Mouse (Mus musculus) cerebellum, adult (tissue): ENCODE measurements around the gene Zfp934.
"Not testable (repeated sequence)": the region's sequence is repeated elsewhere in the genome, so short reads cannot be mapped to it uniquely, and the experiment has no call there.

ENCODE experiments used
- ATAC-seq: cut with Nextera tagmentation; 2 replicates; pipeline ENCODE4 v1.9.2; 2017; ENCODE audit warnings: mild to moderate bottlenecking, moderate library complexity, mixed read lengths; ENCODE audit not compliant: insufficient number of reproducible peaks, low FRiP score, low TSS enrichment

The Zfp934 gene

DNA sequence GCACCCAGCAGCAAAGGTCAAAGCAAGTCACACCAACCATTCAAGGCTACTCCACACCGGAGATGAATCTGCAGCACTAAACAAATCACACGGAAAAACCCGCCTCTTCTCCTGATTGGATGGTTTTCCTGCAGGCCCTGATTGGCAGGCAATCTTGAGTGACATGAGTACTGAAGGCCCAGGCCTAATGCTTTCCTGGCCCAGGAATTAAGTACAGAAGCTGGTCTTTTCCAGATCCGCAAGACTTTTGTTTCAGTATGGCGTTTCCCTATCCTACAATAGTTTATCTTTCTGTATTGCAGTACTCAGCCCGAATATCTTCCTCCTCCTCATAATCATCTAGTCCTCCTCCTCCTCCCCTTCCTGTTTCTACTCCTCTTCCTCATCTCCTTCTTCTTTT, at the start of gene Zfp934:
Gene Zfp934, minus strand, starts transcription at position 101 of the 400 bp plus-strand sequence.
- not testable (repeated sequence) for ATAC-seq

DNA sequence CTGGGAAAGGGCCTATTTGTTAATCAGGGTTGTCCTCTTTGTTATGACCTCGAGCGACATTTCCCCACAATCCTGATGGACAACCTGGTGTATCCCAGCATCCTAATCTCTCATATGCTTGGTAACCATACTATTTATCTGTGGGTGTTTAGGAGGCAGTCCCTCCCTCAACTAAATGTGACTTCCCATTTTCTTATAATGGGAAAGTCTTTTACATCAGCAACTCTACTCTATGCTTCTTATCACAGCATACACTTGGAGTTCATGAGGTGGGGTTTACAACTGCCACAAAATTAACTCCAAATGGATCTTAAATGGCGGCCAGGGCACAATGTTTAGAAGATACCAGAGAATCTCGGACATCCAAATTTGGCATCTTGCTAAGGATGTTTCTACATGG, 46.5 kb upstream of the Zfp934 start:
- ATAC-seq, result not testable (repeated sequence)

DNA sequence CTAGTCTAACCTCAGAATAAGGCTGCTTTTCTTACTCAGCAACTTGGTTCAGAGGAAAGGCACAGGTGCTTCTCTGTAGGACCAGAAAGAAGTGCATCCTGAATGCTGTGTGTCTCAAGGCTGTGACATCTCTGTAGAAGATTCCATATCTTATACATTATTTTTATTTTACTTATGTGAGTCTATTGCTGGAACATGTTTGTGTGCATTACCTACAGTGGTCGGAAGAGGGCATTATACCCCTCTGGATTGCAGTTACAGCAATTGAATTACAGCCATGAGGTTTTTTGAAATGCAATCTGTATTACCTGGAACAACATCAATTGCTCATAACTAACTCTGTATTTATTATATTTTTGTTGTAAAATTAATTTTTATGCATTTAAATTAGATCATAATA, 9.3 kb downstream of the Zfp934 start:
- not testable (repeated sequence) for ATAC-seq

DNA sequence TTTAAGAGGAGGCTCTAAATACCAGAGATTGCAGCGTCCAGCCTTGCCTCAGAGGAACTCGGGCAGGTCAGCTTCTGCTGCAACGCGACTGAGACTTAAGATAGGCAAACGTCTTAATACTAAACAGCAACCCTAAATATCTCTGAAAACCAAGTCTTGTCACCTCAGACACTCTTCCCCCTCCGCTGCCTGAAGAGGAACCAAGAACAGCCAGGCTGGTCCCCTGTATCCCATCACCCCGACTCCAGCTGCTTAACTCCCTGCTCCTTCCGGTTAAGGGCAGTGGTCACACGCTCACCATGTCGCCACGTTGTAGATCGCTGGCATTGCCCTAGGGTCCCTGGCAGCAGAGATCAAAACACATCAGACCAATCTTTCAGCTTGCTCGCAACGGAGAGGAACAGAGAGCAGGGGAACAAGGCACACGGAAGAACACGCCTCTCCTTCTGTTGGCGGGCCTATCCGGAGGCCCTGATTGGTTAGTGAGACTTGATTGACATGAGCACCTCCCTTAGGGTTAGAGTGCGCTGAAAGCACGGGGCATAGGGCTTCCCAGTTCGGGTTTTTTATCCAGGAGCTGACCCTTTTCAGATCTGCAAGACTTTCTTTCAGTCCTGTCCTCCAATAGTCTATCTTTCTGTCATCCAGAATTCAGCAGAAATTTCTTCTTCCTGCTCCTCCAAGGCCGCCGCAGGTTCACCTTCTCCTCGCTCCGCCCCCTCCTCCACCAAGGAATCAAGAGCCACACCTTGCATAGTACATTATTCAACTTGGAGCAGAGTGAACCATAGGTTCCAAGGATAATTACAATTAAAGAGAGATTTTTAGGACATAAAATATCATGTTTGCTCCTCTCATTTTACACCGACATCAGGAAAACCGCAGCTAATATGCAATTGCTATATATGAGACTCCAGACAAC, 12.5 kb downstream of the Zfp934 start, which contains the start of gene Zfp935:
Gene Zfp935, minus strand, starts transcription at position 323 of the 922 bp plus-strand sequence.
- ATAC-seq, result not testable (repeated sequence)

DNA sequence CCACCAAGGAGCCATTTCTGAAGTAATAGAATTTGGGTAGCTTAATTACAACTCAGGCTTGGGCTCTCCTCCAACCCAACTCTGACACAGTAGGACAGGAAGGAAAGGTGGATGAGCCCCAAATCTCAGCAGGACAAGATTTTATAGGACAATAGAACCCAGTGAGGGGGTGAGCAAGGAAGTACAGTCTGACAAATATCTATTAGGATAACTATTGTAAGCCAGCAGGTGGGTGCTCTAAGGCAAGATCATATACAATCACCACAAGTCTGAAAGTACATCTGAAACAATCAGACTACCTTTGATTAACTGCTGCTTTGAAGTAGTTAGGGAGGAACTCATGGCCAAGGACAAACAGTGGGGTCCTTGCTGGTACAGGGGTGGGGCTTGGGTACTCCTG, 40.9 kb downstream of the Zfp934 start:
- not testable (repeated sequence) for ATAC-seq

DNA sequence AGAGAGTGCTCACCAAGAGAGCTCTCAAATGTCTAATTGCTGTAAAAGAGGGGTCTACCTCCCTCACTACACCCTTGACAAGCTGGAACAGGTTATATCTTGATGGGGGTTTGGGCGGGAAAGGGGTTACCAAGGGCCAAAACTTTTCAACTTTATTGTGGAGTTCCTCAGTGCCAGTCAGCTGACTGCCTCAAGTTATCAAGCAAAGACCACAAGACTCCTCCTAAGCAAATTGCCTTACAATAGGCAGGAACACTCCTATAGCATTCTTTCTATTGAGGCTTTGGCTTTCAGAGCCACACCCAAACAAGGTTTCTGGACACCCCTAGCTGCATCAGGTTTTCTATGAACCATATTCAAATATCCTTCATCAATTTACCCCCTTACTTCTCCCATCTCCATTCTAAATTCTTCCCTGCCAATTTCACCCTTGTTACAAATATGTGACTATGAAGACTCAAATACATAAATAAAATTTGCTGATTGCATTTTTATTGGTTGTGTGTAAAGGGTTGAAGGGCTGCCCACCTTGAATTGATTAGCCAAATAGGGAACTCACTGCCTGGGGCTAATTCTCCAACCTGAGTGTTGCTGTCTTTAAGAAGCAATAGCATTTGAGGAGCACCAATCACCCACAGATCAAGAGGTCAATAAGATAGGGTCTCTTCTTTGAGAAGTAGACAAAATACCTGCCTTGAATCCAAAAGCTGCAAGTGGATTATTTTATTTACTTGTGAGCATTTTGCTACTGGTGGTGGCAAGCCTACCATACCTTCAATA, 60.2 kb downstream of the Zfp934 start:
- ATAC-seq, result not testable (repeated sequence)

DNA sequence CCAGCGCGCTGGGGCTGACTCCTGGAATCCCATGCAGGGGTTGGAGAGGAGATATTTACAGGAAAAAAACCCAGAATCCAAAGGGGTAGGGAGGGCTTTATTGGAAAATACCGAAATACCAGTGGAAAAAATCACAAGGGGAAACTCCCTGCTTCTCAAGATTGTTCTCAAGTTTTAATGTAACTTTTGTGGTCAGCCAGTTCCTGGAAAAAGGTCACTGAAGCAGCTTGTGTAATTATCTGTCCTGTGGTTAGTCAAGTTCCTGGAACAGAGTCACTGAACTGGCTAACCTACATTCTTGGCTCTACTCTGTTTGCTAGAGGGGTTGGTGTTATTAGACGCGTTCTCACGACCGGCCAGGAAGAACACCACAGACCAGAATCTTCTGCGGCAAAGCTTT, 98.3 kb downstream of the Zfp934 start:
- ATAC-seq, result not testable (repeated sequence)

DNA sequence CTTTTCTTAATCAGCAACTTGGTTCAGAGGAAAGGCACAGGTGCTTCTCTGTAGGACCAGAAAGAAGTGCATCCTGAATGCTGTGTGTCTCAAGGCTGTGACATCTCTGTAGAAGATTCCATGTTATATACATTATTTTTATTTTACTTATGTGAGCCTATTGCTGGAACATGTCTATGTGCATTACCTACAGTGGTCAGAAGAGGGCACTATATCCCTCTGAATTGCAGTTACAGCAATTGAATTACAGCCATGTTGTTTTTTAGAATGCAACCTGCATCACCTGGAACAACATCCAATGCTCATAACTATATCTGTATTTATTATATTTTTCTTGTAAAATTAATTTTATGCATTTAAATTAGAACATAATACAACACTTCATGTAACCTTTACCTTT, 101.1 kb downstream of the Zfp934 start:
- ATAC-seq, result not testable (repeated sequence)

DNA sequence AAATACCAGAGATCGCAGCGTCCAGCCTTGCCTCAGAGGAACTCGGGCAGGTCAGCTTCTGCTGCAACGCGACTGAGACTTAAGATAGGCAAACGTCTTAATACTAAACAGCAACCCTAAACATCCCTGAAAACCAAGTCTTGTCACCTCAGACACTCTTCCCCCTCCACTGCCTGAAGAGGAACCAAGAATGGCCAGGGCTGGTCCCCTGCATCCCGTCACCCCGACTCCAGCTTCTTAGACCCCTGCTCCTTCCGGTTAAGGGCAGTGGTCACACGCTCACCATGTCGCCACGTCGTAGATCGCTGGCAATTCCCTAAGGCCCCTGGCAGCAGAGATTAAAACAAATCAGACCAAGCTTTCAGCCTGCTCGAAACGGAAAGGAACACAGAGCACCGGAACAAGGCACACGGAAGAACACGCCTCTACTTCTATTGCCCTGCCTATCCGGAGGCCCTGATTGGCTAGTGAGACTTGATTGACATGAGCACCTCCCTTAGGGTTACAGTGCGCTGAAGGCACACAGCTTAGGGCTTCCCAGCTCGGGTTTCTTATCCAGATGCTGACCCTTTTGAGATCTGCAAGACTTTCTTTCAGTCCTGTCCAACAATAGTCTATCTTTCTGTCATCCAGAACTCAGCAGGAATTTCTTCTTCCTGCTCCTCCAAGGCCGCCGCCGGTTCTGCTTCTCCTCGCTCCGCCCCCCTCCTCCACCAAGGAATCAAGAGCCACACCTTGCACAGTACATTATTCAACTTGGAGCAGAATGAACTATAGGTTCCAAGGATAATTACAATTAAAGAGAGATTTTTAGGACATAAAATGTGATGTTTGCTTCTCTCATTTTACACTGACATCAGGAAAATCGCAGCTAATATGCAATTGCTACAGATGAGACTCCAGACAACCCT, 104.3 kb downstream of the Zfp934 start, which contains the start of gene Gm49359:
Gene Gm49359, minus strand, starts transcription at position 409 of the 911 bp plus-strand sequence.
- peak; percentile 99 for ATAC-seq
